Mouse (Mus musculus) olfactory bulb, adult 2 months (tissue): ENCODE measurements around the gene Inha.

Experiments
- CTCF ChIP-seq: fragments of 200-500 bp; IDR thresholded peaks from 2 replicates; pipeline ENCODE4 v1.5.1; 2012; ENCODE audit warnings: low read depth, mild to moderate bottlenecking, low read length, moderate library complexity; ENCODE audit not compliant: insufficient read depth
- POLR2A ChIP-seq: fragments of 200-500 bp; IDR thresholded peaks from 2 replicates; pipeline ENCODE4 v1.6.1; 2012; ENCODE audit warnings: mild to moderate bottlenecking, low read depth, low read length, moderate library complexity; ENCODE audit not compliant: insufficient read depth

- TF ChIP-seq CTCF = no peak
- TF ChIP-seq POLR2A = no peak
These were observed 51.7 kb downstream of the Inha start for GRCm38 (mm10) chr1:75558388-75559178.
